In the genomic region with DNA sequence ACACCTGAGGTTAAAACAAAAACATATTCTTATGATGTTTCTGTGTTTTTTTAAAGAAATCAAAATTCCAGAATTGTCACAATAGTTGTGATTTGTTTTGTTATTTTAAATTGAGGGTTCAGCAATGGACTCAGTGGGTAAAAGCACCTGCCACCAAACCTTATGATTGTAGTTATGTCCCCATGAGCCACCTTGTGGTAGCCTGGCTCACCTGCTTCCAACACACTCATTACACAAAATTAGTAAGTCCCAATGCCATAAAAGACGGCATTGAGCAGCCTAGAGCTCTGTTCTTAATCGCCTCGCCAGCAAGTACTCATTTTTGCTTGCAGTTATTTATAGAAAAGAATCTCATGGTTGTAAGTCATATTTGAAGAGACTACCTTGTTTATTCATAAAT, we compare ENCODE assay signal across 17 mouse cellular contexts. TPM values are rescaled to one million over a fixed set of nuclear protein-coding genes. Genes with fewer than 3 reads are reported as not detected.
DNase-seq lines count a peak whose midpoint lies in the region; ATAC-seq and TF ChIP-seq lines count a peak whose summit lies in the region.
"Had no signal": no experiment of that assay in that cellular context is flagged by ENCODE, and none has a peak within 500 bp of the region (broad histone marks: within the 10 kb centered on the region; RNA-seq: fewer than 3 reads in every experiment).

No protein-coding gene starts in this region.

- intact Hi-C loops in heart, postnatal 10 days (cut with DNase I), result no loop called here

- ATAC-seq in kidney, embryonic 15.5 days (replicated peaks; ENCODE audit: low FRiP score), result no peak
- no peak for ATAC-seq in midbrain, postnatal 0 days (ENCODE audit: low FRiP score)
- ATAC-seq in midbrain, embryonic 16.5 days, result no peak
- ATAC-seq in Patski, result no peak
- ATAC-seq in stomach, postnatal 0 days (ENCODE audit: low FRiP score, low TSS enrichment), result no peak
- ATAC-seq: midbrain, embryonic 15.5 days had no signal

- no peaks in the 10 kb centered on the region for H3K27me3 ChIP-seq in kidney, adult 2 months (replicated peaks; ENCODE audit: control insufficient read depth, insufficient read depth, low read length)
- no peaks in the 10 kb centered on the region for H3K27me3 ChIP-seq in kidney, embryonic 15.5 days
- H3K27me3 ChIP-seq in midbrain, postnatal 0 days (ENCODE audit: insufficient read depth, low read length), result no peaks in the 10 kb centered on the region
- no peaks in the 10 kb centered on the region for H3K27me3 ChIP-seq in midbrain, embryonic 16.5 days (ENCODE audit: control insufficient read depth, insufficient read depth, low read depth, low read length)
- H3K27me3 ChIP-seq in Patski, result no peaks in the 10 kb centered on the region
- H3K27me3 ChIP-seq in stomach, postnatal 0 days (ENCODE audit: control insufficient read depth, insufficient read depth, low read length), result no peaks in the 10 kb centered on the region
- H3K27me3 ChIP-seq: embryonic facial prominence, embryonic 13.5 days; heart, embryonic 15.5 days; hindbrain, embryonic 12.5 days; midbrain, embryonic 15.5 days; neural tube, embryonic 12.5 days had no signal

- DNase-seq in kidney, adult 2 months, result no peak
- DNase-seq in midbrain, postnatal 0 days (ENCODE audit: low spot score), result peak; percentile 12
- no peak for DNase-seq in Patski (ENCODE audit: low read depth, low spot score)
- DNase-seq in stomach, postnatal 0 days (ENCODE audit: low spot score), result no peak
- DNase-seq in heart, postnatal 10 days, result no peak
- DNase-seq: adrenal gland, postnatal 14 days; kidney, adult 11 months; layer of hippocampus, postnatal 36 days; right cerebral cortex, postnatal 4 days; thymus, adult 2 months had no signal

- H3K36me3 ChIP-seq in kidney, adult 2 months (ENCODE audit: control insufficient read depth, insufficient read depth, low read length), result no peaks in the 10 kb centered on the region
- H3K36me3 ChIP-seq in kidney, embryonic 15.5 days, result peaks cover 60% of the 10 kb centered on the region
- H3K36me3 ChIP-seq in midbrain, postnatal 0 days (ENCODE audit: insufficient read depth, low read length), result peaks cover 17% of the 10 kb centered on the region
- peaks cover 18% of the 10 kb centered on the region for H3K36me3 ChIP-seq in midbrain, embryonic 16.5 days (ENCODE audit: control insufficient read depth, insufficient read depth, low read length)
- no peaks in the 10 kb centered on the region for H3K36me3 ChIP-seq in stomach, postnatal 0 days (ENCODE audit: control insufficient read depth, insufficient read depth, low read length)

- in situ Hi-C loops in Patski (cut with MboI; ENCODE audit: low pct_unique_long_range_greater_than_20kb), result no loop called here

- no peak overlapping the region for H3K27ac ChIP-seq in kidney, adult 2 months (ENCODE audit: insufficient read depth, low read depth, low read length)
- H3K27ac ChIP-seq in kidney, embryonic 15.5 days, result no peak overlapping the region
- no peak overlapping the region for H3K27ac ChIP-seq in midbrain, postnatal 0 days (ENCODE audit: low read depth, low read length)
- H3K27ac ChIP-seq in midbrain, embryonic 16.5 days (ENCODE audit: low read length), result no peak overlapping the region
- H3K27ac ChIP-seq in stomach, postnatal 0 days (replicated peaks), result no peak overlapping the region
- H3K27ac ChIP-seq: embryonic facial prominence, embryonic 13.5 days; heart, embryonic 15.5 days; hindbrain, embryonic 12.5 days; midbrain, embryonic 15.5 days; neural tube, embryonic 12.5 days had no signal

- no peaks in the 10 kb centered on the region for H3K9me3 ChIP-seq in kidney, embryonic 15.5 days (replicated peaks)
- H3K9me3 ChIP-seq in midbrain, postnatal 0 days (ENCODE audit: low read length), result no peaks in the 10 kb centered on the region
- H3K9me3 ChIP-seq in midbrain, embryonic 16.5 days (replicated peaks; ENCODE audit: control insufficient read depth, low read length, poor library complexity, severe bottlenecking), result no peaks in the 10 kb centered on the region
- H3K9me3 ChIP-seq in stomach, postnatal 0 days (ENCODE audit: control insufficient read depth, low read length), result no peaks in the 10 kb centered on the region
- H3K9me3 ChIP-seq: embryonic facial prominence, embryonic 13.5 days; heart, embryonic 15.5 days; hindbrain, embryonic 12.5 days; midbrain, embryonic 15.5 days; neural tube, embryonic 12.5 days had no signal

- TF ChIP-seq CTCF in kidney, adult 2 months (conservative IDR thresholded peaks at IDR 0.05; ENCODE audit: insufficient read depth, insufficient read length, low read depth, low read length), result peak; percentile 45
- TF ChIP-seq CTCF in midbrain, postnatal 0 days (IDR thresholded peaks at IDR 0.05), result peak; percentile 53
- TF ChIP-seq CTCF in Patski (IDR thresholded peaks at IDR 0.05), result peak; percentile 42
- peak; percentile 55; the same call in 1 of the 2 replicates for TF ChIP-seq CTCF in stomach, postnatal 0 days (IDR thresholded peaks at IDR 0.05; ENCODE audit: low read depth)

- no peaks in the 10 kb centered on the region for H3K4me1 ChIP-seq in kidney, adult 2 months (ENCODE audit: control insufficient read depth, insufficient read depth, low read length)
- no peaks in the 10 kb centered on the region for H3K4me1 ChIP-seq in kidney, embryonic 15.5 days
- H3K4me1 ChIP-seq in midbrain, postnatal 0 days (ENCODE audit: insufficient read depth, low read length), result no peaks in the 10 kb centered on the region
- H3K4me1 ChIP-seq in midbrain, embryonic 16.5 days (ENCODE audit: control insufficient read depth, insufficient read depth, low read length), result no peaks in the 10 kb centered on the region
- H3K4me1 ChIP-seq in stomach, postnatal 0 days (replicated peaks; ENCODE audit: control insufficient read depth, insufficient read depth), result no peaks in the 10 kb centered on the region
- H3K4me1 ChIP-seq: embryonic facial prominence, embryonic 13.5 days; heart, embryonic 15.5 days; hindbrain, embryonic 12.5 days; midbrain, embryonic 15.5 days; neural tube, embryonic 12.5 days had no signal

- no peak overlapping the region for H3K4me2 ChIP-seq in kidney, embryonic 15.5 days
- no peak overlapping the region for H3K4me2 ChIP-seq in midbrain, postnatal 0 days (ENCODE audit: low read depth, low read length, poor library complexity, severe bottlenecking)
- no peak overlapping the region for H3K4me2 ChIP-seq in midbrain, embryonic 16.5 days (ENCODE audit: low read length)
- no peak overlapping the region for H3K4me2 ChIP-seq in stomach, postnatal 0 days (replicated peaks; ENCODE audit: low read depth)
- H3K4me2 ChIP-seq: embryonic facial prominence, embryonic 13.5 days; heart, embryonic 15.5 days; hindbrain, embryonic 12.5 days; midbrain, embryonic 15.5 days; neural tube, embryonic 12.5 days had no signal

- no peak for TF ChIP-seq POLR2A in kidney, adult 2 months (IDR thresholded peaks at IDR 0.05; ENCODE audit: low read depth, low read length)

- 79% methylated on average over 3 of the region's 3 CpGs for WGBS in kidney, adult 2 months
- 92% methylated on average over 3 of the region's 3 CpGs for WGBS in kidney, embryonic 15.5 days
- WGBS in midbrain, postnatal 0 days, result 86% methylated on average over 3 of the region's 3 CpGs
- WGBS in midbrain, embryonic 16.5 days, result 88% methylated on average over 3 of the region's 3 CpGs
- 70% methylated on average over 3 of the region's 3 CpGs for WGBS in stomach, postnatal 0 days

- no peak for TF ChIP-seq EP300 in stomach, postnatal 0 days (optimal IDR thresholded peaks at IDR 0.05)

- no peak overlapping the region for H3K4me3 ChIP-seq in kidney, adult 2 months (ENCODE audit: insufficient read depth, low read depth, low read length)
- no peak overlapping the region for H3K4me3 ChIP-seq in kidney, embryonic 15.5 days (replicated peaks)
- no peak overlapping the region for H3K4me3 ChIP-seq in midbrain, postnatal 0 days (ENCODE audit: low read depth, low read length)
- H3K4me3 ChIP-seq in midbrain, embryonic 16.5 days (ENCODE audit: low read depth, low read length), result no peak overlapping the region
- no peak overlapping the region for H3K4me3 ChIP-seq in stomach, postnatal 0 days (ENCODE audit: low read depth, low read length)
- H3K4me3 ChIP-seq: embryonic facial prominence, embryonic 13.5 days; heart, embryonic 15.5 days; hindbrain, embryonic 12.5 days; midbrain, embryonic 15.5 days; neural tube, embryonic 12.5 days had no signal

- no peak overlapping the region for H3K9ac ChIP-seq in kidney, embryonic 15.5 days
- no peak overlapping the region for H3K9ac ChIP-seq in midbrain, postnatal 0 days (replicated peaks; ENCODE audit: low read length, poor library complexity, severe bottlenecking)
- H3K9ac ChIP-seq in midbrain, embryonic 16.5 days (ENCODE audit: low read depth, low read length), result no peak overlapping the region
- H3K9ac ChIP-seq in stomach, postnatal 0 days (ENCODE audit: low read length), result no peak overlapping the region
- H3K9ac ChIP-seq: embryonic facial prominence, embryonic 13.5 days; heart, embryonic 15.5 days; hindbrain, embryonic 12.5 days; midbrain, embryonic 15.5 days; neural tube, embryonic 12.5 days had no signal

- POLR2A ChIA-PET in Patski (lab: Charles Lee), result no interaction called here

- CTCF ChIA-PET in Patski (lab: Charles Lee), result interaction anchor here (1.3 kb wide), 1 partner anchor 22 kb away, joined by 4 read pairs; no protein-coding TSS in a partner anchor

RNA-seq across cellular contexts. Expression of a gene that starts 43.2 kb away (rescaled TPM):
- 9.6 and 12.9 TPM in 2 replicates for polyA plus RNA-seq in kidney, adult 2 months (2012; rRNA removed)
- polyA plus RNA-seq in kidney, embryonic 15.5 days (2015; fragmentation: Nextera tagmentation; extraction: Ambion mirVana), result 20.0 and 23.3 TPM in 2 replicates
- total RNA-seq in midbrain, postnatal 0 days (2014; rRNA removed), result 118 and 127 TPM in 2 replicates
- 37.3 and 56.4 TPM in 2 replicates for polyA plus RNA-seq in midbrain, postnatal 0 days (2015; fragmentation: Nextera tagmentation; extraction: Ambion mirVana)
- polyA plus RNA-seq in midbrain, embryonic 16.5 days (2015; fragmentation: Nextera tagmentation; extraction: Ambion mirVana), result 30.3 and 30.6 TPM in 2 replicates
- 129 TPM for polyA plus RNA-seq in Patski (2021)
- polyA plus RNA-seq in stomach, postnatal 0 days (2015; fragmentation: Nextera tagmentation; extraction: Ambion mirVana), result 10.5 and 15.7 TPM in 2 replicates
- 10 to 100 TPM; 23.4 to 24.1 TPM for total RNA-seq in heart, postnatal 10 days (2021)

RNA-seq across cellular contexts. Expression of a gene that starts 45.8 kb away (rescaled TPM):
- 4.7 and 4.8 TPM in 2 replicates for polyA plus RNA-seq in kidney, adult 2 months (2012; rRNA removed)
- polyA plus RNA-seq in kidney, embryonic 15.5 days (2015; fragmentation: Nextera tagmentation; extraction: Ambion mirVana), result 54.0 and 58.2 TPM in 2 replicates
- total RNA-seq in midbrain, postnatal 0 days (2014; rRNA removed), result 33.3 and 54.8 TPM in 2 replicates
- polyA plus RNA-seq in midbrain, postnatal 0 days (2015; fragmentation: Nextera tagmentation; extraction: Ambion mirVana), result 23.3 and 31.3 TPM in 2 replicates
- polyA plus RNA-seq in midbrain, embryonic 16.5 days (2015; fragmentation: Nextera tagmentation; extraction: Ambion mirVana), result 33.8 and 36.3 TPM in 2 replicates
- 22.7 TPM for polyA plus RNA-seq in Patski (2021)
- polyA plus RNA-seq in stomach, postnatal 0 days (2015; fragmentation: Nextera tagmentation; extraction: Ambion mirVana), result 17.7 and 19.0 TPM in 2 replicates
- 10 to 100 TPM; 27.7 to 28.2 TPM for total RNA-seq in heart, postnatal 10 days (2021)

RNA-seq across cellular contexts. Expression of a gene that starts 45.9 kb away (rescaled TPM):
- 0.03 TPM in 1 of 2 replicates, not detected in the other for polyA plus RNA-seq in kidney, adult 2 months (2012; rRNA removed)
- polyA plus RNA-seq in kidney, embryonic 15.5 days (2015; fragmentation: Nextera tagmentation; extraction: Ambion mirVana), result 0.30 and 0.36 TPM in 2 replicates
- total RNA-seq in midbrain, postnatal 0 days (2014; rRNA removed), result 0.28 TPM in 1 of 2 replicates, not detected in the other
- polyA plus RNA-seq in midbrain, postnatal 0 days (2015; fragmentation: Nextera tagmentation; extraction: Ambion mirVana), result 0.22 and 0.30 TPM in 2 replicates
- 0.68 and 0.77 TPM in 2 replicates for polyA plus RNA-seq in midbrain, embryonic 16.5 days (2015; fragmentation: Nextera tagmentation; extraction: Ambion mirVana)
- 0.05 TPM for polyA plus RNA-seq in Patski (2021)
- 0.04 and 0.06 TPM in 2 replicates for polyA plus RNA-seq in stomach, postnatal 0 days (2015; fragmentation: Nextera tagmentation; extraction: Ambion mirVana)
- not detected for total RNA-seq in heart, postnatal 10 days (2021)
- total RNA-seq: adrenal gland, postnatal 14 days had no signal
